Mouse (Mus musculus) testis, adult 2 months (tissue): ENCODE measurements around the gene Wdfy2.

Source experiments
- CTCF ChIP-seq: fragments of 200-500 bp; IDR thresholded peaks from 2 replicates; pipeline ENCODE4 v1.5.1; 2012; ENCODE audit warnings: low read depth, mild to moderate bottlenecking, inconsistent platforms, low read length, moderate library complexity; ENCODE audit not compliant: control insufficient read depth, insufficient read depth, insufficient replicate concordance
- POLR2A ChIP-seq: fragments of 200-500 bp; IDR thresholded peaks from 2 replicates; pipeline ENCODE4 v1.6.1; 2012; ENCODE audit warnings: low read depth, mild to moderate bottlenecking, inconsistent platforms, low read length, moderate library complexity; ENCODE audit not compliant: control insufficient read depth

DNA sequence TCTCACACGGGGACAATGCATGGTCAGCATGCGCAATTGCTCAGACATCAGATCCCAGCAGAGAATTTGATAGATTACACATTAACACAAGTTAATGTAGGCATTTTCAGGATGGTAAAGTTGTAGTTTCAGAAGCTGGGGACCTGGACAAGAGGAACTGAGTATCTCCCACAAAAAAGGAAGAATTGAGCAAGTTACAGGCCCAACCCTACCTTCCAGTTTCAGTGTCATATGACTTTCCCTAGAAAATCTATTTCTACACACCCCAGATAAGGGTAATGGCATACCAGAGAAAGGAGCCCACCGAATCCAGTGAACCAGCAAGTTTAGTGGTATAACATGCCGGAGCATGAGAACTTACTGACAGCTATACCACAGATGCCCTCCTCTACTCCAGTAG lies 126.2 kb downstream of the Wdfy2 start:
- no peak for TF ChIP-seq CTCF
- TF ChIP-seq POLR2A: no peak
